Comparison of ENCODE assay signal across 27 mouse cellular contexts in genomic region chr2:157261930-157262329, GRCm38 (mm10). TPM values are rescaled to one million over a fixed set of nuclear protein-coding genes. Genes with fewer than 3 reads are reported as not detected.
DNase-seq lines count a peak whose midpoint lies in the region; ATAC-seq and TF ChIP-seq lines count a peak whose summit lies in the region.
"Had no signal": no experiment of that assay in that cellular context is flagged by ENCODE, and none has a peak within 500 bp of the region (broad histone marks: within the 10 kb centered on the region; RNA-seq: fewer than 3 reads in every experiment).

No protein-coding gene starts in this region.

- TF ChIP-seq POLR2A in lung, adult 2 months (IDR thresholded peaks at IDR 0.05; ENCODE audit: borderline replicate concordance, extremely low read depth, low read depth, low read length): no peak

- H3K4me1 ChIP-seq in limb, embryonic 12.5 days (replicated peaks): peaks cover 29% of the 10 kb centered on the region
- H3K4me1 ChIP-seq in limb, embryonic 10.5 days: peaks cover 15% of the 10 kb centered on the region; the same call in 1 of the 2 replicates
- no peaks in the 10 kb centered on the region for H3K4me1 ChIP-seq in lung, embryonic 16.5 days (replicated peaks; ENCODE audit: control insufficient read depth, insufficient read depth, low read length)
- H3K4me1 ChIP-seq in lung, adult 2 months (ENCODE audit: control insufficient read depth, insufficient read depth, low read length): no peaks in the 10 kb centered on the region
- peaks cover 17% of the 10 kb centered on the region; the same call in 1 of the 2 replicates for H3K4me1 ChIP-seq in intestine, embryonic 14.5 days (replicated peaks; ENCODE audit: control insufficient read depth, insufficient read depth, low read length)
- peaks cover 3% of the 10 kb centered on the region; the same call in 1 of the 2 replicates for H3K4me1 ChIP-seq in intestine, postnatal 0 days (replicated peaks; ENCODE audit: control insufficient read depth, insufficient read depth, low read length)
- H3K4me1 ChIP-seq in hindbrain, embryonic 12.5 days: no peaks in the 10 kb centered on the region
- H3K4me1 ChIP-seq: embryonic facial prominence, embryonic 10.5 days; embryonic facial prominence, embryonic 13.5 days; forebrain, embryonic 12.5 days; forebrain, embryonic 15.5 days; heart, embryonic 10.5 days; heart, embryonic 13.5 days had no signal

- TF ChIP-seq CTCF in lung, adult 2 months (IDR thresholded peaks at IDR 0.05; ENCODE audit: insufficient read depth, low read length): no peak
- TF ChIP-seq CTCF in intestine, postnatal 0 days (IDR thresholded peaks at IDR 0.05; ENCODE audit: low read depth): no peak

- no peaks in the 10 kb centered on the region for H3K36me3 ChIP-seq in limb, embryonic 12.5 days
- no peaks in the 10 kb centered on the region for H3K36me3 ChIP-seq in limb, embryonic 10.5 days
- no peaks in the 10 kb centered on the region for H3K36me3 ChIP-seq in lung, embryonic 16.5 days (ENCODE audit: control insufficient read depth, insufficient read depth, low read length)
- H3K36me3 ChIP-seq in intestine, embryonic 14.5 days (ENCODE audit: control insufficient read depth, insufficient read depth, low read length): no peaks in the 10 kb centered on the region
- no peaks in the 10 kb centered on the region for H3K36me3 ChIP-seq in intestine, postnatal 0 days (ENCODE audit: control insufficient read depth, insufficient read depth)
- no peaks in the 10 kb centered on the region for H3K36me3 ChIP-seq in hindbrain, embryonic 12.5 days
- H3K36me3 ChIP-seq: embryonic facial prominence, embryonic 10.5 days; embryonic facial prominence, embryonic 13.5 days; forebrain, embryonic 12.5 days; forebrain, embryonic 15.5 days; heart, embryonic 10.5 days; heart, embryonic 13.5 days had no signal

- H3K4me2 ChIP-seq in limb, embryonic 12.5 days: peak overlapping the region; percentile 35; the same call in 1 of the 2 replicates
- no peak overlapping the region for H3K4me2 ChIP-seq in lung, embryonic 16.5 days (ENCODE audit: low read depth, low read length)
- no peak overlapping the region; the same call in 1 of the 2 replicates for H3K4me2 ChIP-seq in intestine, embryonic 14.5 days (ENCODE audit: low read length)
- peak overlapping the region; percentile 33; the same call in 1 of the 2 replicates for H3K4me2 ChIP-seq in intestine, postnatal 0 days (replicated peaks; ENCODE audit: low read depth)
- no peak overlapping the region for H3K4me2 ChIP-seq in hindbrain, embryonic 12.5 days (replicated peaks)
- H3K4me2 ChIP-seq: embryonic facial prominence, embryonic 13.5 days; forebrain, embryonic 12.5 days; forebrain, embryonic 15.5 days; heart, embryonic 13.5 days; hindbrain, embryonic 14.5 days had no signal

- 0 out of 2 replicates have a peak overlapping the region, but pooled peaks have one; percentile 41 for H3K27ac ChIP-seq in limb, embryonic 12.5 days
- H3K27ac ChIP-seq in limb, embryonic 10.5 days: no peak overlapping the region
- H3K27ac ChIP-seq in lung, embryonic 16.5 days (ENCODE audit: low read length): peak overlapping the region; percentile 38; the same call in 1 of the 2 replicates
- H3K27ac ChIP-seq in intestine, embryonic 14.5 days (ENCODE audit: low read depth): peak overlapping the region; percentile 0; the same call in 1 of the 2 replicates
- no peak overlapping the region for H3K27ac ChIP-seq in intestine, postnatal 0 days (ENCODE audit: low read depth, low read length)
- no peak overlapping the region for H3K27ac ChIP-seq in hindbrain, embryonic 12.5 days
- H3K27ac ChIP-seq: embryonic facial prominence, embryonic 10.5 days; embryonic facial prominence, embryonic 13.5 days; forebrain, embryonic 12.5 days; forebrain, embryonic 15.5 days; heart, adult 2 months; heart, embryonic 10.5 days; heart, embryonic 13.5 days; hindbrain, embryonic 14.5 days; hindbrain, postnatal 0 days had no signal

- H3K9me3 ChIP-seq in limb, embryonic 12.5 days: no peaks in the 10 kb centered on the region
- no peaks in the 10 kb centered on the region for H3K9me3 ChIP-seq in limb, embryonic 10.5 days (replicated peaks)
- no peaks in the 10 kb centered on the region for H3K9me3 ChIP-seq in lung, embryonic 16.5 days (ENCODE audit: control insufficient read depth, low read length)
- H3K9me3 ChIP-seq in intestine, embryonic 14.5 days (ENCODE audit: control insufficient read depth, low read length): no peaks in the 10 kb centered on the region
- no peaks in the 10 kb centered on the region for H3K9me3 ChIP-seq in intestine, postnatal 0 days (ENCODE audit: control insufficient read depth)
- H3K9me3 ChIP-seq in hindbrain, embryonic 12.5 days (replicated peaks): no peaks in the 10 kb centered on the region
- H3K9me3 ChIP-seq: embryonic facial prominence, embryonic 10.5 days; embryonic facial prominence, embryonic 13.5 days; forebrain, embryonic 12.5 days; forebrain, embryonic 15.5 days; heart, embryonic 10.5 days; heart, embryonic 13.5 days had no signal

- WGBS in limb, embryonic 12.5 days: 62% methylated on average over 5 of the region's 5 CpGs
- 88% methylated on average over 5 of the region's 5 CpGs for WGBS in limb, embryonic 10.5 days
- WGBS in lung, embryonic 16.5 days: 55% methylated on average over 5 of the region's 5 CpGs
- 57% methylated on average over 5 of the region's 5 CpGs for WGBS in lung, adult 2 months
- WGBS in intestine, embryonic 14.5 days: 51% methylated on average over 5 of the region's 5 CpGs
- WGBS in intestine, postnatal 0 days: 44% methylated on average over 5 of the region's 5 CpGs
- WGBS in hindbrain, embryonic 12.5 days: 89% methylated on average over 5 of the region's 5 CpGs

- no peak for ATAC-seq in limb, embryonic 12.5 days (ENCODE audit: insufficient number of reproducible peaks, insufficient read depth, low FRiP score, low TSS enrichment, low read depth)
- ATAC-seq in lung, embryonic 16.5 days (ENCODE audit: low read depth): peak; percentile 60
- no peak for ATAC-seq in intestine, embryonic 14.5 days (replicated peaks; ENCODE audit: low FRiP score, low TSS enrichment, low read depth)
- ATAC-seq in intestine, postnatal 0 days: no peak
- no peak for ATAC-seq in hindbrain, embryonic 12.5 days (ENCODE audit: low FRiP score)
- ATAC-seq: forebrain, embryonic 15.5 days; hindbrain, postnatal 0 days had no signal

- no peaks in the 10 kb centered on the region for H3K27me3 ChIP-seq in limb, embryonic 12.5 days
- no peaks in the 10 kb centered on the region for H3K27me3 ChIP-seq in limb, embryonic 10.5 days (ENCODE audit: low read depth, poor library complexity, severe bottlenecking)
- H3K27me3 ChIP-seq in lung, embryonic 16.5 days (ENCODE audit: control insufficient read depth, insufficient read depth, low read depth, low read length): no peaks in the 10 kb centered on the region
- no peaks in the 10 kb centered on the region for H3K27me3 ChIP-seq in intestine, embryonic 14.5 days (replicated peaks; ENCODE audit: control insufficient read depth, insufficient read depth, low read length)
- no peaks in the 10 kb centered on the region for H3K27me3 ChIP-seq in intestine, postnatal 0 days (replicated peaks; ENCODE audit: control insufficient read depth, insufficient read depth, low read length)
- H3K27me3 ChIP-seq in hindbrain, embryonic 12.5 days: no peaks in the 10 kb centered on the region
- H3K27me3 ChIP-seq: embryonic facial prominence, embryonic 13.5 days; forebrain, embryonic 12.5 days; forebrain, embryonic 15.5 days had no signal

- H3K9ac ChIP-seq in limb, embryonic 12.5 days (replicated peaks): no peak overlapping the region
- H3K9ac ChIP-seq in lung, embryonic 16.5 days (ENCODE audit: low read length): no peak overlapping the region
- no peak overlapping the region for H3K9ac ChIP-seq in intestine, embryonic 14.5 days (ENCODE audit: low read length)
- H3K9ac ChIP-seq in intestine, postnatal 0 days (ENCODE audit: low read depth, low read length): no peak overlapping the region
- no peak overlapping the region for H3K9ac ChIP-seq in hindbrain, embryonic 12.5 days
- H3K9ac ChIP-seq: embryonic facial prominence, embryonic 13.5 days; forebrain, embryonic 12.5 days; forebrain, embryonic 15.5 days; heart, embryonic 13.5 days; hindbrain, embryonic 14.5 days had no signal

- DNase-seq in limb, embryonic 10.5 days (ENCODE audit: low spot score): no peak
- DNase-seq in lung, adult 2 months: no peak
- no peak for DNase-seq in intestine, embryonic 14.5 days (ENCODE audit: low spot score)
- no peak for DNase-seq in kidney, postnatal 14 days
- DNase-seq: adrenal gland, adult 2 months; adrenal gland, postnatal 14 days; B cell, adult 2 months; cerebellum, adult 11 months; cerebellum, adult 2 months; cerebellum, adult 9-11 months; cerebellum, postnatal 25 days; embryo, embryonic 11 days; gastrocnemius, postnatal 25 days; heart, adult 2 months had no signal

- no peak overlapping the region for H3K4me3 ChIP-seq in limb, embryonic 12.5 days (replicated peaks)
- no peak overlapping the region for H3K4me3 ChIP-seq in limb, embryonic 10.5 days
- no peak overlapping the region for H3K4me3 ChIP-seq in lung, embryonic 16.5 days (ENCODE audit: low read length)
- no peak overlapping the region for H3K4me3 ChIP-seq in lung, adult 2 months (replicated peaks; ENCODE audit: extremely low read depth, low read depth, low read length)
- no peak overlapping the region for H3K4me3 ChIP-seq in intestine, embryonic 14.5 days (ENCODE audit: low read depth, low read length)
- H3K4me3 ChIP-seq in intestine, postnatal 0 days (ENCODE audit: low read depth, low read length): no peak overlapping the region
- H3K4me3 ChIP-seq in hindbrain, embryonic 12.5 days: no peak overlapping the region
- H3K4me3 ChIP-seq: embryonic facial prominence, embryonic 10.5 days; embryonic facial prominence, embryonic 13.5 days; erythroblast, embryonic 14.5 days; forebrain, embryonic 12.5 days; forebrain, embryonic 15.5 days; heart, adult 2 months; heart, embryonic 10.5 days; heart, embryonic 13.5 days had no signal

RNA-seq across cellular contexts. Expression of gene Rpn2, which starts 16.9 kb away (rescaled TPM):
- 266 and 271 TPM in 2 replicates for polyA plus RNA-seq in limb, embryonic 12.5 days (2016; fragmentation: Nextera tagmentation; extraction: Ambion mirVana)
- polyA plus RNA-seq in limb, embryonic 10.5 days (2016; fragmentation: Nextera tagmentation; extraction: Ambion mirVana): 284 and 290 TPM in 2 replicates
- polyA plus RNA-seq in lung, embryonic 16.5 days (2015; fragmentation: Nextera tagmentation; extraction: Ambion mirVana): 350 and 360 TPM in 2 replicates
- polyA plus RNA-seq in lung, adult 2 months (2012; rRNA removed): 179 and 205 TPM in 2 replicates
- polyA plus RNA-seq in intestine, embryonic 14.5 days (2014; fragmentation: Nextera tagmentation; extraction: Ambion mirVana): 338 and 339 TPM in 2 replicates
- 148 and 153 TPM in 2 replicates for polyA plus RNA-seq in intestine, postnatal 0 days (2015; fragmentation: Nextera tagmentation; extraction: Ambion mirVana)
- polyA plus RNA-seq in hindbrain, embryonic 12.5 days (2016; fragmentation: Nextera tagmentation; extraction: Ambion mirVana): 224 and 239 TPM in 2 replicates

RNA-seq across cellular contexts. Expression of gene Mroh8, which starts 17.4 kb away (rescaled TPM):
- polyA plus RNA-seq in limb, embryonic 12.5 days (2016; fragmentation: Nextera tagmentation; extraction: Ambion mirVana): 0.84 and 0.91 TPM in 2 replicates
- polyA plus RNA-seq in limb, embryonic 10.5 days (2016; fragmentation: Nextera tagmentation; extraction: Ambion mirVana): 0.58 and 0.66 TPM in 2 replicates
- polyA plus RNA-seq in lung, embryonic 16.5 days (2015; fragmentation: Nextera tagmentation; extraction: Ambion mirVana): 0.25 and 0.59 TPM in 2 replicates
- 0.17 and 0.18 TPM in 2 replicates for polyA plus RNA-seq in lung, adult 2 months (2012; rRNA removed)
- 0.32 and 0.62 TPM in 2 replicates for polyA plus RNA-seq in intestine, embryonic 14.5 days (2014; fragmentation: Nextera tagmentation; extraction: Ambion mirVana)
- polyA plus RNA-seq in intestine, postnatal 0 days (2015; fragmentation: Nextera tagmentation; extraction: Ambion mirVana): 0.09 and 0.21 TPM in 2 replicates
- 0.62 and 0.68 TPM in 2 replicates for polyA plus RNA-seq in hindbrain, embryonic 12.5 days (2016; fragmentation: Nextera tagmentation; extraction: Ambion mirVana)
- polyA plus RNA-seq: erythroblast, embryonic 14.5 days had no signal

RNA-seq across cellular contexts. Expression of gene Rbl1, which starts 57.6 kb away (rescaled TPM):
- 27.7 and 28.0 TPM in 2 replicates for polyA plus RNA-seq in limb, embryonic 12.5 days (2016; fragmentation: Nextera tagmentation; extraction: Ambion mirVana)
- polyA plus RNA-seq in limb, embryonic 10.5 days (2016; fragmentation: Nextera tagmentation; extraction: Ambion mirVana): 16.6 and 23.8 TPM in 2 replicates
- 26.9 and 30.4 TPM in 2 replicates for polyA plus RNA-seq in lung, embryonic 16.5 days (2015; fragmentation: Nextera tagmentation; extraction: Ambion mirVana)
- 4.3 TPM in 2 replicates for polyA plus RNA-seq in lung, adult 2 months (2012; rRNA removed)
- polyA plus RNA-seq in intestine, embryonic 14.5 days (2014; fragmentation: Nextera tagmentation; extraction: Ambion mirVana): 25.0 and 25.8 TPM in 2 replicates
- 9.3 and 9.7 TPM in 2 replicates for polyA plus RNA-seq in intestine, postnatal 0 days (2015; fragmentation: Nextera tagmentation; extraction: Ambion mirVana)
- 18.1 and 20.8 TPM in 2 replicates for polyA plus RNA-seq in hindbrain, embryonic 12.5 days (2016; fragmentation: Nextera tagmentation; extraction: Ambion mirVana)

Comparison
In these comparisons a context has a peak if more than half of its experiments do, and no peak if none do; other contexts are left out.
1. H3K27ac ChIP-seq: peak in limb, embryonic 12.5 days (single experiment), lung, embryonic 16.5 days (single experiment) and intestine, embryonic 14.5 days (single experiment); none in limb, embryonic 10.5 days (single experiment), intestine, postnatal 0 days (single experiment) and hindbrain, embryonic 12.5 days (single experiment).
2. H3K4me2 ChIP-seq: peak in limb, embryonic 12.5 days (single experiment) and intestine, postnatal 0 days (single experiment); none in lung, embryonic 16.5 days (single experiment), intestine, embryonic 14.5 days (single experiment) and hindbrain, embryonic 12.5 days (single experiment).